Mouse (Mus musculus): ENCODE measurements around the gene Zmat1.

- TF ChIP-seq POLR2A (IDR thresholded peaks at IDR 0.05; ENCODE audit: borderline replicate concordance, low read depth, low read length) (no peak), CTCF (IDR thresholded peaks at IDR 0.05; ENCODE audit: low read depth, low read length) (no peak)
These were observed 84.0 kb downstream of the Zmat1 start for GRCm38 (mm10) chrX:134925058-134925457.

All from bone marrow macrophage, adult 2 months (primary cell).